In genomic region chr8:78344006-78344405, GRCm38 (mm10) we compare ENCODE assay signal across 16 mouse cellular contexts.
"Had no signal": no experiment of that assay in that cellular context is flagged by ENCODE, and none has a peak within 500 bp of the region (broad histone marks: within the 10 kb centered on the region; RNA-seq: fewer than 3 reads in every experiment).

No protein-coding gene starts in this region.

- ATAC-seq: lung, postnatal 0 days had no signal

- H3K9me3 ChIP-seq: limb, embryonic 12.5 days; liver, embryonic 13.5 days; midbrain, embryonic 10.5 days; neural tube, embryonic 15.5 days had no signal

- H3K9ac ChIP-seq: limb, embryonic 12.5 days; liver, embryonic 13.5 days; neural tube, embryonic 15.5 days had no signal

- H3K4me1 ChIP-seq: liver, embryonic 13.5 days had no signal

- H3K36me3 ChIP-seq: limb, embryonic 12.5 days; liver, embryonic 13.5 days; midbrain, embryonic 10.5 days; neural tube, embryonic 15.5 days had no signal

- DNase-seq: kidney, adult 11 months; kidney, adult 9 months; kidney, postnatal 14 days; liver; liver, embryonic 13.5 days; lung, adult 2 months; lung, postnatal 36 days; midbrain, embryonic 14.5 days; right cerebral cortex, adult 18-20 months; right cerebral cortex, postnatal 25 days; thymus, postnatal 36 days had no signal

- H3K4me2 ChIP-seq: limb, embryonic 12.5 days; liver, embryonic 13.5 days; neural tube, embryonic 15.5 days had no signal

- H3K4me3 ChIP-seq: limb, embryonic 12.5 days; liver, embryonic 13.5 days; midbrain, embryonic 10.5 days; myocyte; neural tube, embryonic 15.5 days had no signal

- H3K27me3 ChIP-seq: limb, embryonic 12.5 days; liver, embryonic 13.5 days; neural tube, embryonic 15.5 days had no signal

- H3K27ac ChIP-seq: limb, embryonic 12.5 days; liver, embryonic 13.5 days; midbrain, embryonic 10.5 days; neural tube, embryonic 15.5 days had no signal
